Mouse (Mus musculus): Measurements from ENCODE around the gene Slc2a10. TPM values are rescaled to one million over a fixed set of nuclear protein-coding genes. Genes with fewer than 3 reads are reported as not detected.
"Not testable (repeated sequence)": the region's sequence is repeated elsewhere in the genome, so short reads cannot be mapped to it uniquely, and the experiment has no call there.

The Slc2a10 gene
- polyA plus RNA-seq, 1 experiment, result 0.40 TPM

DNA sequence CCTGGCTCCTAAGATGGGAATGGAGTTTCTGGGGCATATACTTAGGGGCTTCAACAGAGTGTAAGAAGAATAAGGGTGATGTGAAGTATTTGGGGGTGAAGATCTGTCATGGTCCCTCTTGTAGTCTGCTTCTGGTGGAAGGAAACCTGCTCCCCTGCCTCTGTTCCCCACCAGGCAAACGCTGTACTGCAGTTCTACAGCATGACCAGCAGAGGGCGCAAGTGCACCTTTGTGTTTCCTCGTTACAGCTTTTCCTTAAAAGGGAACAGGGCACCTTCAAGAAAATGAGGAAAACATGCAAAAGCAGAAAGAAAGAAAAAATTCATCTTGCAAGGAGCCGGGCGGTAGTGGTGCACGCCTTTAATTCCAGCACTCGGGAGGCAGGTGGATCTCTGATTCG is 25.5 kb downstream of the Slc2a10 start:
- no peaks in the 10 kb centered on the region for H3K4me1 ChIP-seq (ENCODE audit: control insufficient read depth, insufficient read depth, insufficient read length, low read length)
- H3K27ac ChIP-seq (replicated peaks; ENCODE audit: low read depth, low read length), result no peak overlapping the region
- H3K4me3 ChIP-seq (ENCODE audit: insufficient read depth, low read depth, low read length), result no peak overlapping the region

GRCm38 (mm10) chr2:165533789-165534188 is 30.2 kb downstream of the Slc2a10 start:
- Histone ChIP-seq H3K4me1 (ENCODE audit: control insufficient read depth, insufficient read depth, insufficient read length, low read length) (no peaks in the 10 kb centered on the region), H3K4me3 (ENCODE audit: insufficient read depth, low read depth, low read length) (no peak overlapping the region), H3K27ac (replicated peaks; ENCODE audit: low read depth, low read length) (no peak overlapping the region)

DNA sequence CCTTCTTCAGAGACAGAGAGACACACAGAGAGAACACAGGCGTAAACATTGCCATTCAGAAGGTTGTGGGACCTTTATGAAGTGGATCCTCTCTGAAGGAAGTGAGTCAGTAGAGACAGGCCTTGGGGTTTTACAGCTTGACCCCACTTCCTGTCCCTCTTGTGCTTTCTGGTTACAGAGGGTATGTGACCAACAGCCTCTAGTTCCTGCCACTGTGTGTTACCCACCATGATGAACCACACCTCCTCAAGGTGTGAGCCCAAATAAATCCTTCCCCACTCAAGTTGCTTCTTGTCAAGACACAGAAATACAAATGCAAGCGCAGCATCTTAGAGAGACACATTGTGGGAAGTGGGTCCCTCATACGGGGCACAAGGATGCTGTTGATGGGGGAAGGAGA is 37.4 kb downstream of the Slc2a10 start:
- Histone ChIP-seq H3K4me3 (ENCODE audit: insufficient read depth, low read depth, low read length) (no peak overlapping the region), H3K27ac (replicated peaks; ENCODE audit: low read depth, low read length) (no peak overlapping the region), H3K4me1 (ENCODE audit: control insufficient read depth, insufficient read depth, insufficient read length, low read length) (no peaks in the 10 kb centered on the region; the same call in 1 of the 2 replicates)

- Histone ChIP-seq H3K27ac (replicated peaks; ENCODE audit: low read depth, low read length) (no peak overlapping the region), H3K4me1 (ENCODE audit: control insufficient read depth, insufficient read depth, insufficient read length, low read length) (no peaks in the 10 kb centered on the region; the same call in 1 of the 2 replicates), H3K4me3 (ENCODE audit: insufficient read depth, low read depth, low read length) (no peak overlapping the region)
These were observed 39.5 kb downstream of the Slc2a10 start for GRCm38 (mm10) chr2:165542939-165543669.

DNA sequence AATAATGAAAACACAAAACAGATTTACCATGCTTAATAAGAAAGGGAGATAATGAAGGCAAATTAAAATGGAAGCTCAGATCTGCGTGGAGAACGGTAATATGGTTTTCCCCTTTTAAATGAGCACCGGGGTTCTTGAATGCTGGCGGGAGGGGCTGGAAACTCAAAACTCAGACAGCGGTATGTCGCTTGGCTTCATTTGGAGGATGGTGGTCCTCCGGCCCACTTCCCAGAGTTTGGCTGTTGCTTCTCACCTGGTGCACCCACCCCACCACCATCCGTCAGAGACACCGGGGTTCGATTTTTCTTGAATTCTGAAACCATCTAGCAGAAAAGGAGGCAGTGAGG is 40.1 kb downstream of the Slc2a10 start:
- Histone ChIP-seq H3K27ac (replicated peaks; ENCODE audit: low read depth, low read length) (no peak overlapping the region), H3K4me1 (ENCODE audit: control insufficient read depth, insufficient read depth, insufficient read length, low read length) (no peaks in the 10 kb centered on the region; the same call in 1 of the 2 replicates), H3K4me3 (ENCODE audit: insufficient read depth, low read depth, low read length) (no peak overlapping the region)

DNA sequence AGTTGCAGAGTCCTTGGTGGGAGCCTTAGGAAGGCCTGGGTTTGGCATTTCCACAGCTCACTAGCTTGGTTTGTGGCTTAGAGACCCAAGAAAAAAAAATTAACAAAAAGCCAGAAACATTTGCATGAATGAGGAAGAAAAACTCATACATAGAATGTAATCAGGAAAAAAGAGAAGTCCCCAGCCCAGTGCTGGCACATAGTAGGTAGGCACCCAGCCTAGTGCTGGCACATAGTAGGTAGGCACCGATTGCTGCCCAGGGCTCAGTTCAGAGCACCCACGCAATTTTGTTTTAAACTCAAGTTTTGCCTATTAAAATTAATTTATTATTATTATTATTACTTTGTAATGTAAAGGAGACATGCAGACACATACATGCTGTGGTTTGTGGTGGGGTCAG is 42.1 kb downstream of the Slc2a10 start:
- no peak overlapping the region for H3K4me3 ChIP-seq (ENCODE audit: insufficient read depth, low read depth, low read length)
- H3K27ac ChIP-seq (replicated peaks; ENCODE audit: low read depth, low read length), result no peak overlapping the region
- H3K4me1 ChIP-seq (ENCODE audit: control insufficient read depth, insufficient read depth, insufficient read length, low read length), result no peaks in the 10 kb centered on the region

DNA sequence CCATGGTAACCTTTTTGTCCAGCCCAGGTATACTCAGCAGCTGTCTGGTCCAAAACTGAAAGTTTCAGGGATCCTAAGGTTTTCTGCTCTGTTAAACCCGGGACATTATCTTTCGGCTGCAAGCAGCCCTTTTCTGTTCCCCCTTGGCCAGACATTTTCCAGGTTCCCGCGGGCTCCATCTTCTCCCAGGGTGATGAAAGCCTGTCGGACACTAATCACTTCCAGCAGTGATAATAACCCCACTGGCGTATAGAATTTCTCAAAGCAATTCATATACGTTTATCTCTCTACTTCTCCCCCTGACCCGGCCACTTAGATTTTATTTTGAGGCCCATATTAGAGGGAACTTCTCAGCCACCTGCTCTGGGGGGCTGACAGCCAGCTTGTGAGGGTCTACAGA is 42.8 kb downstream of the Slc2a10 start:
- H3K4me1 ChIP-seq (ENCODE audit: control insufficient read depth, insufficient read depth, insufficient read length, low read length), result no peaks in the 10 kb centered on the region
- no peak overlapping the region for H3K4me3 ChIP-seq (ENCODE audit: insufficient read depth, low read depth, low read length)
- no peak overlapping the region for H3K27ac ChIP-seq (replicated peaks; ENCODE audit: low read depth, low read length)

GRCm38 (mm10) chr2:165547410-165547809 is 43.8 kb downstream of the Slc2a10 start:
- H3K27ac ChIP-seq (replicated peaks; ENCODE audit: low read depth, low read length), result no peak overlapping the region

DNA sequence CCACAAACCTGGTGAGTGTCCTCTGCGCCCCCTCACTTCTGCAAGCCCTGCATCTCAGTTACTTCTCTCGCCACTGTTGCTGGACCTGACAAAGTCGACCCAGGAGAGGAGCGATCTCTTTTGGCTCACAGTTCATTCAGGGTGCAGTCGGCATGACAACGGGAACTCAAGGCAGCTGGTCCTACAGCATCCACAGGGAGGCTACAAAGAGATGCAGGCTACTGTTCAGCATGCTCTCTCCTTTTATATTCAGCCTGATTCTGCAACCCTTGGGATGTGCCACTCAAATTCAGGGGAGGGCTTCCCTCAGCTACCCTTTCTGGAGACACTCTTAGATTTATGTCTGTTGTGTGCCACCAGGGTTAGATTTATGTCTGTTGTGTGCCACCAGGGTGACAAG is 45.0 kb downstream of the Slc2a10 start:
- Histone ChIP-seq H3K4me1 (ENCODE audit: control insufficient read depth, insufficient read depth, insufficient read length, low read length) (no peaks in the 10 kb centered on the region), H3K4me3 (ENCODE audit: insufficient read depth, low read depth, low read length) (no peak overlapping the region), H3K27ac (replicated peaks; ENCODE audit: low read depth, low read length) (no peak overlapping the region)

More at GRCm38 (mm10) chr2:165547410-165547809, 43.8 kb downstream of the Slc2a10 start:
- no peak overlapping the region for H3K4me3 ChIP-seq (ENCODE audit: insufficient read depth, low read depth, low read length)
- no peaks in the 10 kb centered on the region for H3K4me1 ChIP-seq (ENCODE audit: control insufficient read depth, insufficient read depth, insufficient read length, low read length)

GRCm38 (mm10) chr2:165550410-165550809 is 46.8 kb downstream of the Slc2a10 start:
- not testable (repeated sequence) for H3K4me1 ChIP-seq (ENCODE audit: control insufficient read depth, insufficient read depth, insufficient read length, low read length); H3K4me3 ChIP-seq (ENCODE audit: insufficient read depth, low read depth, low read length); H3K27ac ChIP-seq (replicated peaks; ENCODE audit: low read depth, low read length)

GRCm38 (mm10) chr2:165554066-165554465 is 50.5 kb downstream of the Slc2a10 start:
- Histone ChIP-seq H3K4me3 (ENCODE audit: insufficient read depth, low read depth, low read length) (no peak overlapping the region), H3K27ac (replicated peaks; ENCODE audit: low read depth, low read length) (no peak overlapping the region), H3K4me1 (ENCODE audit: control insufficient read depth, insufficient read depth, insufficient read length, low read length) (no peaks in the 10 kb centered on the region)

GRCm38 (mm10) chr2:165557278-165557677 is 53.7 kb downstream of the Slc2a10 start:
- Histone ChIP-seq H3K27ac (replicated peaks; ENCODE audit: low read depth, low read length) (no peak overlapping the region), H3K4me3 (ENCODE audit: insufficient read depth, low read depth, low read length) (no peak overlapping the region), H3K4me1 (ENCODE audit: control insufficient read depth, insufficient read depth, insufficient read length, low read length) (no peaks in the 10 kb centered on the region)

DNA sequence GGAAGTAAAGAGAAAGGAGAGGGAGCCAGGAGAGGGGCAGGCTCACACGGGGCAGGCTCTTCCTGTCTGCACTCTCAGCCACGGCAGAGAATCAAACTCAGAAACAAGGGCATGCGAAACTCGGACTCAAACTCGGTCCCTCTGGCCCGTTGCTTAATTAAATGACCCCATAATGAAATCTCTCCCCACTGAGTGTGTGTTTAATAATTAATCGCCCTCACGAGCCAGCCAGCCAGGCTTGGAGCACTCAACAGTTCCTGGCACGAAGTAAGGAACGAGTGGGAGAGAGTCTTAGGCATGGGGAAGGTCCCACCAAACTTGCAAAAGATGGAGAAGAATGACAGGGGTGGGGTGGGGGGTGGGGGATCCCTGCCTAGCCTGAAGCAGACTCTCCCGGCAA is 55.3 kb downstream of the Slc2a10 start:
- no peak overlapping the region for H3K4me3 ChIP-seq (ENCODE audit: insufficient read depth, low read depth, low read length)

DNA sequence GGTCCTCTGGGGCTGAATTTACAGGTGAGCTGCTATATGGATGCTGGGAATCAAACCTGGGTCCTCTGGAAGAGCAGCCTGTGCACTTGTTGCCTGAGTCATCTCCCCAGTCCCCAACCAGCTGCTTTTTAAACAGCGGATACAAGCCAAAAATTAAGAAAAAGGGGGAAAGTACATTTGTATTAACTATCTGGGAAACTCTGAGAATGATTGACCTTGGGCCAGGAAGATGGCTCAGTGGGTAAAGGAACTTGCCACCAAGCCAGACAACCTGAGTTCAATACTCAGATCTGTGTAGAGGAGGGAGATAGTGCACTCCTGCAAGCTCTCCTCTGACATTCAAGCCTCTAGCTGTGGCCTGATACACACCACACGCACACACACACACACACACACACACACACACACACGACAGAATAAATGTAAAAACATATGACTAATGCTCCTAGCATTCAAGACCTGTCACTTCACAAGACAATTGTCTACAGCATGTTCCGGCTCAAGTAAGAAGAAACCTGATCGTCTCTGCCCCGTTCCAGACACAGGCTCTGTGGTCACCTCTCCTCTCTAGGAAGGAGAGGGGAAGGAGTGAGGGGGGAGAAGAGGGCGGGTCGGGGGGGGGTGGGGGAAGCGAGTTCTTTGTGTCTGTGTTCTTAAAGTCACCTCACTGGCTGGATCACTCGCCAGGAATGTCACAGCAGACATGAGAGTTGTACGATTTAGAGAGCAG is 56.1 kb downstream of the Slc2a10 start:
- Histone ChIP-seq H3K27ac (replicated peaks; ENCODE audit: low read depth, low read length) (no peak overlapping the region), H3K4me1 (ENCODE audit: control insufficient read depth, insufficient read depth, insufficient read length, low read length) (no peaks in the 10 kb centered on the region), H3K4me3 (ENCODE audit: insufficient read depth, low read depth, low read length) (no peak overlapping the region)

More for the DNA sequence above, 55.3 kb downstream of the Slc2a10 start:
- no peak overlapping the region for H3K27ac ChIP-seq (replicated peaks; ENCODE audit: low read depth, low read length)
- no peaks in the 10 kb centered on the region for H3K4me1 ChIP-seq (ENCODE audit: control insufficient read depth, insufficient read depth, insufficient read length, low read length)

- Histone ChIP-seq H3K4me3 (ENCODE audit: insufficient read depth, low read depth, low read length) (no peak overlapping the region), H3K4me1 (ENCODE audit: control insufficient read depth, insufficient read depth, insufficient read length, low read length) (no peaks in the 10 kb centered on the region), H3K27ac (replicated peaks; ENCODE audit: low read depth, low read length) (no peak overlapping the region)
These were observed 58.3 kb downstream of the Slc2a10 start for GRCm38 (mm10) chr2:165561861-165562260.
